Mouse (Mus musculus): ENCODE measurements around the gene Vps37b.

Gene Vps37b

DNA sequence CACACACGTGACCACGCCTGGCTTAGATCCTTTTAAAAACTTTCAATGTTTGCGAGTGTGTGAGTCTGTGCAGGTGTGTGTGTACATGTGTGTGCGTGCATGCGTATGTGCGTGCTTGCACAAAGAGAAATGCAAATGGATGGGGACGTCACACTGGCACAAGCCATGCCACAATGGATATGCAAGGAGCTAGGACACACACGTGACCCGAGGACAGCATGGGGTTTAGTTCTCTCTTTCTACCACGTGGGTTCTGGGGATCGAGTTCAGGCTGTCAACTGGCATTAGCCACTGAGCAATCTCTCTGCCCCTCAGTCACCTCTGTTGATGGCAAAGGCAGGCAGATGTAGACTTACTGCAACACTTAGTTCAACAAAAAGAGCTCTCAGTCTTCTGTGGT is 10.4 kb downstream of the Vps37b start:
- no peak for DNase-seq

DNA sequence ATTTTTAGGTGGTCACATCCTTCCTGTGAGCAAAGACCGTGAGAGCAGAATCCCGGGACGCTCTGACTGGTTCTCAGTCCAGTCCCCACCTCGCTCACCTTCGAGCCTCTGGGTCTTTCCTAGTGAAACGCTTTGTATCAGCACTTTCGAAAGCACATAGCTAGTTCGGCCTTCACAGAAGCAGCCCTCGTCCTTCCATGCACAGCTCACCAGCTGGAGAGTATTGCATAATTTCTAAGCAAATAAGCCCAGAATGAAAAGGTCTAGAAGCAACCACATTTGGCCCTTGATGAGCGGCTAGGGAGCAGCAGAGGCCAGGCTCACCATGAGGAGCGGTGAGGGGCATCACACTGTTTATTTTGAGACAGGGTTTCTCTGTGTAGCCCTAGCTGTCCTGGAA is 10.9 kb downstream of the Vps37b start:
- no peak for DNase-seq

DNA sequence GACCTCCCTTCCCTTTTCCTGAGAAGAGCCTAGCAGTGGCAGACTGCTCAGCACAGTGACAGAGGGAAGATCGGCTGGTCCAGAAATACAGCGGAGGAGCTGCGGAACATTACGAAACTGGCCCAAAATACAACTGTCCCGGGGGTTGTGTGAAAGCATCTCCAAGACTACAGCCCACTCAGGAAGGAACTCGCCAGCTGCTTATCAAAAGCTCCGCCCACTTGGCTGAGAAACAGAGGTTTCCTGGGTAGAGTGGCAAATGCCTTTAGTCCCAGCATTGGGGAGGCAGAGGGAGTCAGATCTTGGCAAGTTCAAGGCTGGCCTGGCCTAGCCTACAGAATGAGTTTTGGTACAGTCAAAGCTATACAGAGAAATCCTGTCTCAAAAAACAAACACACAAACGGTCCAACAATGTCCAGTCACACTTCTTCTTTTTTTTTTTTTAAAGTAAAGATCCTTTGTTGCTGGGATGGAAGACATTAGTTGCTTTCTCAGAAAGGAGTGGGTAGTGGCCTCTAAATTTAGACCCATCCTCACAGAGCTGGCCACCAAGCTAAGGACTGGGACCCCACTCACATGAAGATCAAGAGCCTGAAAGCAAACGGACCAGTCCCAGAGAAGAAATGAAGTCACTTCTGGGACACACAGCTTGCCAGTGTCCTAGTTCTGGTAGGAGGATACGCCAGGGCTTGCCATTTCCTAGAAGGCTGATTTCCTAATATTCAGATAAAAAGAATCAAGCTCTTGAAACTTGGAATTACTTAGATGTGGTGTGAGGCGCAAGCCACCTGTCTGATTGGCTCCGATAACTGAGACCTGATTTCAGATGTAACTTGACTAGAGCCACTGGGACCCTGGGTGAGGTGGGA is 12.5 kb downstream of the Vps37b start:
- peak in 1 of 2 experiments; percentile 64 for DNase-seq

DNA sequence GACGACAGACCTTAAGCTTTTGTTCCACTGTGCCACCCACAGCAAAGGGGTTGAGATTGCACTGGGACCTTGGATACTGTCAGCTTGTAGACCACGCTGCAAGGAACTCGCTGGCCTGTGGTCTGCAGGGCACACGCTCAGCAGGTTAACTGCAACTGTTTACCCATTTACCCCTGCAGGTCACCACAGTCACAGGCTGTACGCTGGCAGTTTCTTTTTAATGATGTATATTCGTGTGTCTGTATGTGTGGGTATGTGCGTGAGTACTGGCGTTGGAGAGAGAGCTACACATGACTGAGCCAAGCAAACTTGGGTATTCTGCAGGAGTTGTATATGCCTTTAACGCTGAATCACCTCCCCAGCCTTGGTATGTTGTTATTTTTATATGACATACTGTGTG is 13.4 kb downstream of the Vps37b start:
- peak in 1 of 2 experiments; percentile 3 for DNase-seq

DNA sequence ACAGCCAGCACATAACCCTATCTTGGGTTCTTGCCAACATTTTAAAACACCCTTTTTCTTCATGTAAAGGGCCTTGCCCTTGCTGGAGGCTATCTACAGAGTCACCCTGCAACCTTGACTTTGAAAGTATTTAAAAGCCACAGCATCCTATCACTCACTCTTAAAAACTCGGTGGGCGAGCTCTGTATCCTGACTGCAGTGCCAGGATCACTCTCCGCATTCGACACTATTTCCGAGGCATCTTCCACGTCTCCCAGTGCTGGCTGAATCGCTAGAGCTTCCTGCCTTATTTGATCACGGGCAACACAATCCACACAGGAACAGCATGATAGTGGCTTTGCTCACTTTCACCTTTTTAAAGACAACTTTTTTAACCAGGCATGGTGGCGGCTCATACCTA is 14.1 kb downstream of the Vps37b start:
- DNase-seq: no peak

DNA sequence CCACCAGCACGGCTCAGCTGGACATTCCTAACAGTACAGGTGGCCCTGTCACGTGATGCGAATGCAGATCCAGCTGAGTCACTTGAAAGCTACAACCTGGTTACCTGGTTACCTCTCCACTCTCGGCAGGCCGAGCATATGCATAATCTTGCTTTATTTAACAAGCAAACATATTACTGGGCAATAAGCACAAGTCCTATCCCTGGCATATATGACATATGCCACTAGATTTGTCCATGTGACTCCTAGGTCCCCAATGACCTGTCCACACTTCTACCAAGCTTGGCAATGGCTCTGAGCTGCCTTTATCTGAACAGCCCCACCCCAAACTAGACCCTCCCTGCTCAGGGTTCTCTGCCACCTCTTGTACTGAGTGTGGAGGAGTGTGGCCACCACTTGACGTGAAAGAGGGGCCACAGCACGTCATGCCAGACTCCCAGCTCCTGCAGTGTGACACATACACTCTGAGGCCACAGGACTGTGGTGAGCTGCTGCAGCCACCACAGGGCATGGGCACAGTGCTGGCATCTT is 15.7 kb downstream of the Vps37b start:
- DNase-seq: no peak

DNA sequence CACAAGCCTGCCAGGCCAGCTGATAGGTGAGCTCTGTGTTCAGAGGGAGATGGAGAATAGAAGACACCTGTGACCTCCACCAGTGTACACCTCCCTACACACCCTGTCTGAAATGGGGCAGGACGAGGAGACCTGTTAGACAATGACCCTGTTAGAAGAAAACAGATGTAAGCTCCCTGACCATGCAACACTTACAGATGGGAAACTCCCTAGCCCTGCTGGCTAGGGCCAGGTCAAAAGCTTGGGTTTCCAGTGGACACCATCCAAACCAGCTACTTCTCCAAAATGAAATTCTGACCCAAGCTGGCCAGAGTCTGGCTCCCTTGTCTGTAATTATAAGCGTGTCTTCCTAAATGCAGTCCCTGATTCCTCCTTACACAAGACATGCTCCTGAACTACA is 16.3 kb downstream of the Vps37b start:
- no peak for DNase-seq

DNA sequence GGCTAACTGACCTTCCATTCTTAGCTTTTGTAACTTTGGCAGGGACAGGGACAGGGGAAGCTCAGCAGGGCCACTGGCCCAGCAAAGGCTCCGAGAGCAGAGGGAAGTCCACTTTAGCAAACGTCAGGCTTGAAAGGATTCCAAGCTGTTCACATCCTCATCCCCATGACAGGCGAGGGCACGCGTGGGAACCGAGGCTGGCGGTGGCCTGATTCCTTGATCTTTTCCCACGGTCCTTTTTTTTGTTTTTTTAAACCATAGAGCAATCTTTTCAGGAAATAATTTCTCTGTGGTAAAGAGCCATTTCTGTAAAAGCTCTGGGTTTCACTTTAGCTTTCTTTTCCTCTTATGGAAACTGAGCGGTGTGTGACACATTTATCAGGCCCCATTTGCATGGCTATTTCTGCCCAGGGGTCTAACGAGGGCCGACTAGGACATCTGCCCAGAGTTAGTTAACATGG is 17.2 kb downstream of the Vps37b start:
- DNase-seq: no peak

DNA sequence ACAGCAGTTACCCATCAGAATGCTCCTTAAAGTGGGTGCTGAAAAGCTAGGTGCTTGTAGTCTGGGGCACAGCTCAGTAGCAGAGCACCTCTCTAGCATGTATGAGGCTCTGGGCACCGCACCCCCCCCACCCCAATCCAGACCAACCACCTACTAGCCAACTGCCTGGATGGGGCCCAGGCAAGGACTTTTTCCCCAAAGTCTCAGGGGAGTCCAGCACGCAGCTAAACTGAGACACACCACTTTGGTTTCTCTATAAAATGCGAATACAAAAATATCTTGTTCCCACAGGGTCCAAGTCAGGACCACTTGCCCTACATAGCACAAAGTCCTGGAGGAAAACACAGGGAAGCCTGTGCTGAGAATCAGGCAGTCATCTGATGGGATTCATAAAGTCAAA is 17.9 kb downstream of the Vps37b start:
- DNase-seq: no peak

DNA sequence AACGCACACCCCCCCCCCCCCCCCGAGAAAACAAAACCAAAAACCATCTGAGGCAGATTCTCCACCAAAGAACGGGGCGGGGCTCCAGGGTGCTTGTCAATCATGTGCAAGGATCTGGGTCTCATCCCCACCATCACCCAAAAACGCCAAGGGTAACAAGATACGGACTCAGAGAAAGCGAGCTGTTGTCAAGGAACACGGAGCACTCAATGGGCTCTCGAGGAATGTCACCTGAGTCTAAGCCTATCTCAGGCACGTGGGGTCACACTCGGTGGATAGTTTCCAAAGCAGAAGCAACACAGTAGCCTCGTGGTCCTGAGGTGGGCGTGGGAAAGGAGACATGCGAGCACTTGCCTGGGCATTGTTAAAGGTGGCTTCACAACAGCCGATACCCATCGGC is 18.3 kb downstream of the Vps37b start:
- no peak for DNase-seq

DNA sequence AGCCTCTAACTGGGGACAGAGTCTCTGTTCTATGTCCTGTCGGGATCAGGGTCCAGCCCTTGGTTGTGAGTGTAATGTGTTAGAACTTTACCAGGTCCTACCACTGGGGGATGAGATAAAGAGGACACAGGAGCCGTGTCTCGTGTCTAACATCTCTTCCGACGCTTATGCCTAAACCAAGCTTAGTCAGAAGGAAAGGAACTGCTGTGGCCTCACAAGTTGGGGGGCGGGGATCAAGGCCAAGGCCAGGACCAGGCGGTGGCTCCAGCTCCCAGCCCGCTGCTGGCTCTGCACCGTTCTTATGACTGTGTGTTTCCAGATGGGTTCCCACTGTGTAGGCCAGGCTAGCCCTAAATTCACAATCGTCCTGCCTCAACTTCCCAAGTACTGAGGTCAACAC is 19.2 kb downstream of the Vps37b start:
- no peak for DNase-seq

DNA sequence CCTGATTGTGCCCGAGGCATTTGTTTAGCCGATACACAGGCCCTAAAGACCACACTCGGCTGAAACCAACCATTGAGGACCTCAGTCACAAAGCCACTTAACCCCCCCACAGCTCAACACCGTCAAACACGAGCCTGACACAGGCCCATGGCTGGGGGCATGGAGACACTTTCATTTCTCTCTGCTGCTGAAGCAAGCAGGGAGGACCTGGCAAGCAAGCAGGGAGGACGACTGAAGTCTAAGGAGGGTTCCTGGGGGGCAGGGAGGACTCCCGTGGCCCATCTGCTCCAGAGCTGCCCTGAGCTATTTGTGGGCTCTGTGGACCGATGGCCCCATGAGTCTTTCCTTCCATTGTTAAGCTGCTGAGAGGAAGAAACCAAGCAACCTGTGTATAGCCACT is 20.1 kb downstream of the Vps37b start:
- DNase-seq: no peak

DNA sequence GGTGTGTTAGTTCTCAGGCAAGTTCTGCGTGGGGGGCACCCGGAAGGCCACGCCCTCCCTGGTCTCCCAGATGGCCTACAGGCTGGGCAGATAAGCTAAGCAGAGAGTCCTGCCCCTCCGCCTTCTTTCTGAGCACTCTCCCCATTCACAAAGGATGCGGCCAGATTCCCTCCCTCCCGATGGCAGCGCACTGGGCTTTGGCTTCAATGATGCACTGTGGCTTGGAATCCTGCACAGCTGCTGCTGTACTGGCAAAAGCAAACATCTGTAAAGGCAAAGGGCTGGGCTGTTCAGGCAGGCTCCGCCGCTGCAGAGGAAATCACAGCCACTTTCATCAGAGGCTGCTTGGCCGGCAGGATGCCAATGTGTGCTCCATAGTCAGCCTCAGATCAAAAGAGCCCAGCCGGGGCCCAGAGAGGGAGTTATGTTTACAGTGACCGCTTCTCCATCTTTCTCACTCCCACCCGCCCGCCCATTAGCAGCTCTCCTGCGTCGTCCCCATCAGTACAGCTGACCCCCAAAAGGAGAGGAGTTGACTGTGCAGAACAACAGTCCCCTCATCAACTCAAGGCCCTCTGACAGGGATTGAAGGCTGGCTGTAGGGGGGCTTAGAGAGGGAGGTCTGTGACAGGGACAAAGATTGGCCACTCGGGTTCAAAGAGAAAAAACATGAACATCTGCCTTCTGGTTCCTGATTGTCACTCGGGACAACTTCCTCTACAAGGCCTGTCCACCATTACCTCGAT is 21.0 kb downstream of the Vps37b start:
- peak; percentile 63 to 67 for DNase-seq

DNA sequence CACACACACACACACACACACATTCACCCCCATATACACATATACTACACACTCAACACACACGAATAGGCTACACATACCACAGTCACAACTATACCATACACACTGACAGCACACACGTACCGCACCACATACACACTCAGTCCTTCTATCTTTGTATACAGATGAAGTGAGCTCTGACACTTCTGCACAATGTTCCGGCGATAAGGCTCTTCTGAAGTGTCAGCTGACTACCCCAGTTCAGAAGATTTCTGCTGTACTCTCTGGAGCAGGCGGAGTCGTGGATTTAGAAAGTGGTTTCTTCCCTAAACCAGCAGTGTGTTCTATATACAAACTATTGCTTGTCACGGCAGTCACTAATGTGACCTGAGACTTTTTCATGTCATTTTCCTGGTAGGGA is 22.0 kb downstream of the Vps37b start:
- no peak for DNase-seq

DNA sequence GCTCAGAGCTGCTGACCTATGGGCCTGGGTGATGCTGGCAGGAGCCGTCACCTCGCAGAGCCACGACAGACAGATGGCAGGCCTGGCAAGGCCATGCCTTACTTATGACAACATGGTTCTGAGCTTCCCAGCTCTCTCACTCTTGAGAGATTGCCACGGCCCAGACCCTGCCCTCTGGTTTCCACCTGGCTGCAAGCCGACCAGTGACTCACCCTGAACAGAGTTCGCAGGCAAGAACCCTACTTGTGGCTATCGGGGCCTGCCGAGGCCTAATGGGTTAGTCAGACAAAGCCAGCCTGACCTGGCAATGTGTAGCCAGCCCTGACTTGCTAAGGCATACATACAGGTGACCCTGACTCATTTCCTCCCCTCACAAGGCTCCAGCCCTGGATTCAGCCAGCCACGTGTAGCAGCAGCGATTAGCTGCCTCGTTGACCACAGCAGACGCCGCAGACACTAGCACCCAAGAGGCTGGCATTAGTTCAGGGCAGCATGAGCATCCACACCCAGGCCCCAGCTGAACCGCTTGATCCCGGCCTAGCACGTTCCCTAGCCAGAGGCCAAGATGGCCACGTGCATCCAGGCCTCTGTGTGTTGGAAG is 25.1 kb downstream of the Vps37b start:
- peak; percentile 90 for DNase-seq

DNA sequence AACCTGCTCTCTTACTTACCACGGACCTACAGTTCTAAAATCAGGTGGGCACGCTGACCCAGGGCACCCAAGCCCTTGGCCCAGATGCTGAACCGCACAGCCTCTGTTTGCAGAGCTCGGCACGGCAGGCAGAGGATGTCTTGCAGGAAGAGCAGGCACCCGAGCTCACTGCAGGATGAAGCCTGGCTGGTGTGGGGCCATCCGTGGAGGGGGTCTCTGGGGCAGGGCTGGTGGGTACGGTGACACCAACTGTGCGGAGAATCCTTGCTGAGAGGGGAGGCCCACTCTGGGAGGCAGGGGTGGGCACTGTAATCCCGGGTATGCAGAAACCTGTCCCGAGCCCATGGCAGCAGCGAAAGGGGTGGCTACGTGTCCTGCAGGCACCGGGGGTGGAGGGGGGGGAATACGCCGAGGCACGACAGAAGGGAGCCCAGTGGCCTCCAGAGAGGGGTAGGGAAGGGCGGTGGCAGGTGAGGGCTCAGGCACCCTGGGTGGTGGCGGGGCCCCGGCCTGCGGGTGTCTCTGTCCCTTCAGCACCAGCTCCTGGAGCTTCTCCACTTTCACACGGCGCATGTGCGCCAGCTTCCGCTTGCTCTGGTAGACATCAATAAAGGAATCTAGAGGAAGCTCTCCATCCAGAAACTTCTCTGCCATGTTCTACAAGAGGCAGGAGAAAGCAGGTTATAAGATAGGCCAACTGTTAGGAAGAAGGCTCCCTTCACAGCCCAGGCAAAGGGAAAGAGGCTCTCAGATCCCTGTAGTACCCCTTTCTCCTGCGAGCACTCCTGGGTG is 25.8 kb downstream of the Vps37b start:
- peak; percentile 47 to 54 for DNase-seq

DNA sequence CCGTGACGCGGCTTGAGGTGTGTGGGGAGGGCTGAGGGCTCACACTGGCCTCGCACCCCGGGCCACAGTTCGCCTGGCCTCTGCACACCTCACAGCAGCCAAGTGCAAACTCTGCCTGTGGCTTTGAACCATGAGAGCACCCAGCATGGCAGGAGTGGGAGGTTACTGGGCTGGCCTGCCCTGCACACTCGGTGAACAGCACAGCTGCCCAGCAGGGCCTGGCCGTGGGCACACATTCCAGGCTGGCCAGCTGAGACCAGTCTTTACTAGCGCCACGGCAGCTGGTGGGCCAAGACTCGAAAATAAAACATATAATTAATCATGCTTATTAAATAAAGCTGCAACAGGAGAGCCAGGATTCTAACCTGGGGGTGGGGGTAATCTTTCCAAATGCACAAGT is 26.5 kb downstream of the Vps37b start:
- DNase-seq: no peak

DNA sequence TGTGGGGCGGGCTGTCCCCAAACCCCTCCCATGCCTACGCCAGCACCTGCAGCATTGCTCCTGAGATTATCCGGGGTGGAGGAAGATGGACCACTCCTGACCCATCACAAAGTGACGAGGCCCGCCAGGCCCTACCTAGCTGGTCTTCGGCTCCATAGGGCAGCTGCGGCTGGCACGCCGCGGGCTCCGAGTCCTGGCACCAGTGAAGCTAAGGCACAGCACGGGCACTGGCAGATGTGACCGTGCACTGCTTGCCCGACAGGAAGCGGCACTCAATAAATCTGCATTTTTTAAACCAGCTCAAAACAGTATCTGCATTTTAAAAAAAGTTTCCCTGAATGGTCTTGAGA is 26.9 kb downstream of the Vps37b start:
- DNase-seq: peak in 1 of 2 experiments; percentile 50

DNA sequence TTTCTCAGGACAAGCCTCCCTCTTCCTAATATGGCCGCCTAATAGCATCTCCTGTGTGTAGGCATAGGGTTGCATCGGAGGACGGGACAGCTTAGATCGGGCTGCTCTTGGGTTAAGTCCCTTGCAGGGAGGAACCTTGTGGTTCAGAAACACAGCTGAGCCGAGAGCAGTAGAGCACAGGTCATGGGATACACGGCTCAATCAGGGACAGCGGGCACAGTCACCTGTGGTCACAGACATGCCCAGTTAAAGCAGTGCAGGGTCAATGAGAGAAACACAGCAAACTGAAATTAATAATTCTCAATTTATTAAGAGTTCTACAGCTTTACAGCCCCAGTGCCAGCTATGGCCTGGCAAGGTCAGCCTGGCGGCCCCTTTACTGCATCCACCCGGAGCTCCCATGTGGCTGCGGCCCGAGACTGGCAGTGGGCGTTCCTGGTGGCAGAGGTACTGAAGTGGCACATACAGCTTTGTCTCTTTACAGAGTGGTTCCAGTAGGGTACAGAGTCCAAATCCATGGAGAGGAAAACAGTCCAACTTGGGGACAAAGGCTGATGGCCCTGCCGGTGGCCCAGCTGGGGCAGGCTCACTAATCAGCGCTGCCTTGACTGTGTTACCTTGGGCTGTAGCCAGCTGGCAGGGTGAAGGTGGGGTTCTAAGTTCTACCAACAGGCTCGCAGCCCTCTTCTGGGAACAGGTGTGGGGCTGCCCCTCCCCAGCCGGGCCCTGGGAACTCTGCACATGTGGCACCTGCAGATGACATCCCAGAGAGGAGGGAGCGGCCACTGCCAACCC is 27.5 kb downstream of the Vps37b start:
- DNase-seq: peak in 1 of 2 experiments; percentile 71

DNA sequence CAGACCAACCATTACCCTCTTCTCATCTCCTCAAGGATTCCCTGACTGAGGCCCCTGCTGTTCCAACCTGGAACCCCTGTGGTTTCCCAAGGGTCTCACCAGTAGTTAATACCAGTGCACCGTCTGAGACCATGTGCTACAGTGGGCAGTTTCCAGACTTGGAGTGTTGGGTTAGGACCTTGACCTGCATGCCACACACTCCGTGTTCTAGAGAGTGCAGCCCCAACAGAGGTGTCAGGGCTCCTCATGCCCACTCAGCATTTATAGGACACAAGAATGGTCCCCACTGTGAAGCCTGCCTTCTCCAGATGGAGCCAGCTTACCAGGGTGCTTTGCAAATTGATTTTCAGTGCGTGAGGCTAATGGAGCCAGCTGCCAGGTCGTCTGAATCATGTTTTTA is 28.7 kb downstream of the Vps37b start:
- no peak for DNase-seq

DNA sequence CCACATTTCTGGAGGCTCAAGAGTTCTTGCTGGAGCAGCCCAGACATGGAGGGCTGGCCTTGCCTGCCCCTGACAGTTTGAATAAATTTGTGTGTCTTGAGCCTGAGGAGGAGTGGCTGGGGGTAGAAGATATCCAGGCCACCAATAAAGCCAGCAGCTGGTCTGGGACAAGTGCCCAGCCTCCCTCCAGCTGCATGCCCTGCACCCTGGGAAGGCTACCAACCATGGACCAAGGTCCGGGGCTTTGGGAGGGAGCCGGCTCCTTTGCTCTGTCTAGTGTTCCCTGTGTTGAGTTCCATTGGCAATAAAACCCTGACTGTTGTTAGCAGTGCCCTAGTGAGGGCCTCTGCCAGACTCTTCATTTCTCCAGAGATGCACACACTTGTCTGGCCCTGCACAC is 29.2 kb downstream of the Vps37b start:
- DNase-seq: peak; percentile 46 to 62

DNA sequence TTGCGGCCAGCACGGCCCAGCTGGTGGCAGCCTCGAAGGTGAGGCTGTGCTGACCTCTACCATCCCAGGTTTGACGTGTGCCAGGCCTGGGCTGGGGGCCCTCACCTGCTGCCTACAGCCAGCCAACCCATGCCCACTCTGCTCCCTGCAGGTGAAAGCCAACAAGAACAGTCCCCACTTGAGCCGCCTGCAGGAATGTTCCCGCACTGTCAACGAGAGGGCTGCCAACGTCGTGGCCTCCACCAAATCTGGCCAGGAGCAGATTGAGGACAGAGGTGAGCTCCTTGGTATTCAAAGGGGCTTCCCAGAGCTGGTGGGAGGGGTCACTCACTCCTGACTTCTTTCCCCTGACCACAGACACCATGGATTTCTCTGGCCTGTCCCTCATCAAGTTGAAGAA is 30.8 kb downstream of the Vps37b start:
- no peak for DNase-seq

Data from cerebellum, postnatal 14 days (tissue).